ENCODE assay signal across 29 mouse cellular contexts in the genomic region with DNA sequence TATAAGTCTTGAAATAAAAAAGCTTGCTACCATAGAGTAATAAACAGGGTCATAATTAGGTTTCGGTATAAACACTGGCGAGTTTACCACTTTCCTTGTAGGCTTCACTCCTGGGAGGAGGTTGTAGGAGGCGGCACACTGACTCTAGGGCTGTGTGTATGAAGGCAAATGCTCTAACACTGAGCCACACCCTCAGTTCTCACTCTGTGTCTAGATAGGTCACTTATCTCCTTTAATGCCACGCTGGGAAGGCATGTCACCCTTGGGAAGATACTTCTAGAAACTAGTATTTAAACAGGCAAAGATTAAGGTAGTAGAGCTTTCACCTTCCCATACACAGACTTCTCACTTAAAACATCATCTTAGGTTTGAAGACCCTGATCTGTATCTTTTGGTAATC. TPM values are rescaled to one million over a fixed set of nuclear protein-coding genes. Genes with fewer than 3 reads are reported as not detected.
DNase-seq lines count a peak whose midpoint lies in the region; ATAC-seq and TF ChIP-seq lines count a peak whose summit lies in the region.
"Had no signal": no experiment of that assay in that cellular context is flagged by ENCODE, and none has a peak within 500 bp of the region (broad histone marks: within the 10 kb centered on the region; RNA-seq: fewer than 3 reads in every experiment).

No protein-coding gene starts in this region.

- H3K4me2 ChIP-seq in liver, embryonic 15.5 days = peak overlapping the region; percentile 46
- no peak overlapping the region for H3K4me2 ChIP-seq in hindbrain, embryonic 13.5 days
- H3K4me2 ChIP-seq: embryonic facial prominence, embryonic 13.5 days; forebrain, embryonic 12.5 days; lung, embryonic 14.5 days; midbrain, embryonic 12.5 days; neural tube, embryonic 12.5 days had no signal

- peak; percentile 50 for DNase-seq in MEL (ENCODE audit: low read depth, low spot score)
- DNase-seq in c-Kit-positive CD71-positive TER-119-positive erythroid progenitor cells, embryonic 14.5 days (ENCODE audit: low spot score) = peak; percentile 56
- DNase-seq in liver = peak; percentile 59
- no peak for DNase-seq in B cell, adult 2 months
- DNase-seq in kidney, postnatal 10 days = no peak
- DNase-seq in left cerebral cortex, postnatal 36 days (ENCODE audit: low spot score in 2 of 2) = no peak
- DNase-seq: adrenal gland, postnatal 25 days; cerebellum, adult 9-10 months; heart, postnatal 14 days; kidney, adult 9 months; kidney, postnatal 14 days; layer of hippocampus, adult 9-11 months; left cerebral cortex, postnatal 4 days; lung, embryonic 14.5 days; lung, postnatal 14 days; right cerebral cortex, adult 18-20 months; right cerebral cortex, postnatal 4 days; thymus, adult 2 months; thymus, postnatal 4 days had no signal

- no peaks in the 10 kb centered on the region for H3K9me3 ChIP-seq in MEL (replicated peaks; ENCODE audit: insufficient read depth, low read length)
- no peaks in the 10 kb centered on the region for H3K9me3 ChIP-seq in liver, embryonic 15.5 days (replicated peaks)
- H3K9me3 ChIP-seq in hindbrain, embryonic 13.5 days = no peaks in the 10 kb centered on the region
- H3K9me3 ChIP-seq: embryonic facial prominence, embryonic 13.5 days; forebrain, embryonic 12.5 days; hindbrain, embryonic 10.5 days; midbrain, embryonic 12.5 days; neural tube, embryonic 12.5 days had no signal

- H3K79me2 ChIP-seq in MEL (ENCODE audit: control insufficient read depth, insufficient read depth, low read length, poor library complexity) = peaks cover 45% of the 10 kb centered on the region

- TF ChIP-seq POLR2A in MEL (IDR thresholded peaks at IDR 0.05; ENCODE audit: control insufficient read depth in 1 of 2, insufficient read depth in 1 of 2, low read depth in 1 of 2, low read length in 2 of 2, poor library complexity in 1 of 2) = no peak

- intact Hi-C loops in left cerebral cortex, postnatal 36 days (cut with DNase I) = no loop called here

- 34% methylated on average over 4 of the region's 4 CpGs for WGBS in liver, embryonic 15.5 days (ENCODE audit: insufficient replicate concordance)
- WGBS in hindbrain, embryonic 13.5 days = 88% methylated on average over 4 of the region's 4 CpGs

- H3K4me3 ChIP-seq in MEL (ENCODE audit: control insufficient read depth in 1 of 2, insufficient read depth in 1 of 2, low read depth in 2 of 2, low read length in 2 of 2) = no peak overlapping the region
- H3K4me3 ChIP-seq in liver, embryonic 15.5 days (replicated peaks) = no peak overlapping the region
- no peak overlapping the region for H3K4me3 ChIP-seq in hindbrain, embryonic 13.5 days
- H3K4me3 ChIP-seq: embryonic facial prominence, embryonic 13.5 days; erythroblast, embryonic 14.5 days; forebrain, embryonic 12.5 days; hindbrain, embryonic 10.5 days; midbrain, embryonic 12.5 days; myocyte; neural tube, embryonic 12.5 days had no signal

- no peaks in the 10 kb centered on the region for H3K27me3 ChIP-seq in MEL (ENCODE audit: control insufficient read depth in 1 of 2, insufficient read depth in 2 of 2, low read length in 2 of 2)
- no peaks in the 10 kb centered on the region for H3K27me3 ChIP-seq in liver, embryonic 15.5 days
- no peaks in the 10 kb centered on the region for H3K27me3 ChIP-seq in hindbrain, embryonic 13.5 days
- H3K27me3 ChIP-seq: embryonic facial prominence, embryonic 13.5 days; forebrain, embryonic 12.5 days; midbrain, embryonic 12.5 days; neural tube, embryonic 12.5 days had no signal

- no peak for TF ChIP-seq CTCF in MEL (IDR thresholded peaks at IDR 0.05 in 2 of 3, conservative IDR thresholded peaks at IDR 0.05 in 1 of 3; ENCODE audit: control insufficient read depth in 1 of 3, insufficient read depth in 1 of 3, low read depth in 2 of 3, low read length in 3 of 3, poor library complexity in 1 of 3, severe bottlenecking in 1 of 3)

- peak; percentile 89 for ATAC-seq in liver, embryonic 15.5 days (ENCODE audit: insufficient read depth)
- ATAC-seq in hindbrain, embryonic 13.5 days (ENCODE audit: low FRiP score) = no peak
- ATAC-seq: CD4-positive, CD25-positive, alpha-beta regulatory T cell, adult 4 months had no signal

- TF ChIP-seq RAD21 in MEL (IDR thresholded peaks at IDR 0.05; ENCODE audit: low read depth, low read length) = no peak

- peaks cover 0 to 45% of the 10 kb centered on the region in 2 experiments; a peak in 2 of 4 replicates for H3K36me3 ChIP-seq in MEL (ENCODE audit: control insufficient read depth in 1 of 2, insufficient read depth in 2 of 2, low read length in 2 of 2)
- H3K36me3 ChIP-seq in liver, embryonic 15.5 days (replicated peaks) = no peaks in the 10 kb centered on the region
- no peaks in the 10 kb centered on the region for H3K36me3 ChIP-seq in hindbrain, embryonic 13.5 days
- H3K36me3 ChIP-seq: embryonic facial prominence, embryonic 13.5 days; forebrain, embryonic 12.5 days; hindbrain, embryonic 10.5 days; midbrain, embryonic 12.5 days; neural tube, embryonic 12.5 days had no signal

- H3K9ac ChIP-seq in MEL (ENCODE audit: control insufficient read depth, low read depth, low read length, poor library complexity, severe bottlenecking) = no peak overlapping the region
- H3K9ac ChIP-seq in liver, embryonic 15.5 days = no peak overlapping the region
- no peak overlapping the region for H3K9ac ChIP-seq in hindbrain, embryonic 13.5 days
- H3K9ac ChIP-seq: embryonic facial prominence, embryonic 13.5 days; forebrain, embryonic 12.5 days; lung, embryonic 14.5 days; midbrain, embryonic 12.5 days; neural tube, embryonic 12.5 days had no signal

- H3K27ac ChIP-seq in MEL (ENCODE audit: control insufficient read depth, low read depth, low read length) = no peak overlapping the region
- H3K27ac ChIP-seq in liver, embryonic 15.5 days (replicated peaks) = peak overlapping the region; percentile 69
- H3K27ac ChIP-seq in hindbrain, embryonic 13.5 days = no peak overlapping the region
- H3K27ac ChIP-seq: embryonic facial prominence, embryonic 13.5 days; forebrain, embryonic 12.5 days; hindbrain, embryonic 10.5 days; midbrain, embryonic 12.5 days; neural tube, embryonic 12.5 days had no signal

- TF ChIP-seq EP300 in MEL (IDR thresholded peaks at IDR 0.05; ENCODE audit: low read depth in 1 of 2, low read length in 2 of 2) = no peak

- H3K4me1 ChIP-seq in MEL (ENCODE audit: control insufficient read depth in 1 of 2, insufficient read depth in 2 of 2, low read length in 2 of 2) = peaks cover 32% of the 10 kb centered on the region in 2 experiments
- H3K4me1 ChIP-seq in liver, embryonic 15.5 days (replicated peaks) = peaks cover 54% of the 10 kb centered on the region
- H3K4me1 ChIP-seq in hindbrain, embryonic 13.5 days (replicated peaks) = peaks cover 16% of the 10 kb centered on the region
- H3K4me1 ChIP-seq: embryonic facial prominence, embryonic 13.5 days; forebrain, embryonic 12.5 days; midbrain, embryonic 12.5 days had no signal

TF ChIP-seq in MEL, 35 proteins besides CTCF, POLR2A, EP300 and RAD21 (continues in another document):
- TF ChIP-seq ZNF384 (IDR thresholded peaks at IDR 0.05; ENCODE audit: low read depth, low read length) (no peak), POLR2AphosphoS2 (IDR thresholded peaks at IDR 0.05; ENCODE audit: low read length) (no peak), ZKSCAN1 (IDR thresholded peaks at IDR 0.05; ENCODE audit: low read depth, low read length) (no peak), MYB (IDR thresholded peaks at IDR 0.05; ENCODE audit: low read depth, low read length) (no peak), MYC (IDR thresholded peaks at IDR 0.05; ENCODE audit: low read depth, low read length) (0 out of 2 replicates have a peak, but pooled peaks have one; percentile 15), MAX (IDR thresholded peaks at IDR 0.05; ENCODE audit: low read length) (peak; percentile 39; the same call in 1 of the 2 replicates), SMC3 (IDR thresholded peaks at IDR 0.05; ENCODE audit: low read depth, low read length) (no peak), RCOR1 (IDR thresholded peaks at IDR 0.05; ENCODE audit: low read depth, low read length) (0 out of 2 replicates have a peak, but pooled peaks have one; percentile 17), GATA1 (IDR thresholded peaks at IDR 0.05; ENCODE audit: low read depth, low read length) (peak; percentile 48), ELF1 (IDR thresholded peaks at IDR 0.05; ENCODE audit: low read depth, low read length) (no peak), NRF1 (IDR thresholded peaks at IDR 0.05; ENCODE audit: insufficient read depth, low read depth, low read length, poor library complexity, severe bottlenecking) (no peak), USF2 (IDR thresholded peaks at IDR 0.05; ENCODE audit: borderline replicate concordance in 1 of 2, insufficient read depth in 1 of 2, low read depth in 1 of 2, low read length in 2 of 2) (no peak), SIN3A (IDR thresholded peaks at IDR 0.05; ENCODE audit: low read length) (peak; percentile 55), ETS1 (IDR thresholded peaks at IDR 0.05; ENCODE audit: low read depth, low read length) (no peak), CHD2 (IDR thresholded peaks at IDR 0.05; ENCODE audit: low read length) (no peak), ZMIZ1 (IDR thresholded peaks at IDR 0.05; ENCODE audit: low read depth, low read length) (no peak), ZC3H11A (IDR thresholded peaks at IDR 0.05; ENCODE audit: low read depth, low read length) (no peak), TBP (IDR thresholded peaks at IDR 0.05; ENCODE audit: low read depth, low read length) (no peak), GABPA (IDR thresholded peaks at IDR 0.05; ENCODE audit: low read depth, low read length) (no peak), UBTF (IDR thresholded peaks at IDR 0.05; ENCODE audit: borderline replicate concordance, insufficient read depth, low read depth, low read length) (no peak), JUND (IDR thresholded peaks at IDR 0.05; ENCODE audit: low read depth, low read length) (no peak), HCFC1 (IDR thresholded peaks at IDR 0.05; ENCODE audit: low read depth, low read length) (no peak)

RNA-seq across cellular contexts. Expression of a gene that starts 30.7 kb away (rescaled TPM):
- total RNA-seq in MEL (2012; rRNA removed) = 9.4 and 14.1 TPM in 2 replicates
- 10 to 100 TPM; 17.5 to 91.4 TPM for polyA plus RNA-seq in MEL (2012; ENCODE audit: insufficient read depth in 1 of 2, insufficient read length in 2 of 2, low read depth in 1 of 2, low replicate concordance in 2 of 2, missing spikeins in 1 of 2)
- polyA plus RNA-seq in liver, embryonic 15.5 days (2015; fragmentation: Nextera tagmentation; extraction: Ambion mirVana) = 3.2 and 4.1 TPM in 2 replicates
- polyA plus RNA-seq in hindbrain, embryonic 13.5 days (2015; fragmentation: Nextera tagmentation; extraction: Ambion mirVana) = 26.6 and 27.0 TPM in 2 replicates
- total RNA-seq in left cerebral cortex, postnatal 36 days (2021) = 100 to 1,000 TPM; 106 to 122 TPM

RNA-seq across cellular contexts. Expression of a gene that starts 59.6 kb away (rescaled TPM):
- total RNA-seq in MEL (2012; rRNA removed) = 118 and 126 TPM in 2 replicates
- 100 to 1,000 TPM; 144 to 167 TPM for polyA plus RNA-seq in MEL (2012; ENCODE audit: insufficient read depth in 1 of 2, insufficient read length in 2 of 2, low read depth in 1 of 2, low replicate concordance in 2 of 2, missing spikeins in 1 of 2)
- polyA plus RNA-seq in liver, embryonic 15.5 days (2015; fragmentation: Nextera tagmentation; extraction: Ambion mirVana) = 24.5 TPM in 2 replicates
- 32.1 and 32.6 TPM in 2 replicates for polyA plus RNA-seq in hindbrain, embryonic 13.5 days (2015; fragmentation: Nextera tagmentation; extraction: Ambion mirVana)
- total RNA-seq in left cerebral cortex, postnatal 36 days (2021) = 10 to 100 TPM; 13.3 to 14.0 TPM

Comparison
In these comparisons a context has a peak if more than half of its experiments do, and no peak if none do; other contexts are left out.
1. DNase-seq: peak in MEL (single experiment), c-Kit-positive CD71-positive TER-119-positive erythroid progenitor cells, embryonic 14.5 days (single experiment) and liver (single experiment); none in B cell, adult 2 months (0 of 2), kidney, postnatal 10 days (single experiment) and left cerebral cortex, postnatal 36 days (0 of 2).